Mouse (Mus musculus): Measurements from ENCODE around the gene Chrna9.

GRCm38 (mm10) chr5:65926666-65927065, 8.1 kb upstream of the Chrna9 start:
- TF ChIP-seq POLR2A (IDR thresholded peaks at IDR 0.05; ENCODE audit: borderline replicate concordance, extremely low read depth, low read depth, low read length) = no peak
- TF ChIP-seq CTCF (IDR thresholded peaks at IDR 0.05; ENCODE audit: insufficient read depth, low read length) = no peak
